Mouse (Mus musculus) hindbrain, embryonic 16.5 days (tissue): ENCODE results near the gene Fam198b. TPM values are rescaled to one million over a fixed set of nuclear protein-coding genes. Genes with fewer than 3 reads are reported as not detected.

Source experiments
- ATAC-seq: fragments of 200-750 bp; cut with Nextera tagmentation; 2 replicates; pipeline ENCODE4 v1.8.0; 2017; ENCODE audit warnings: moderate TSS enrichment, moderate library complexity
- H3K27ac ChIP-seq: fragments of 300-500 bp; sonication (generic); 2 replicates; pipeline ENCODE4 v1.5.1; 2014; ENCODE audit warnings: low read depth, mild to moderate bottlenecking, control low read depth, low read length, moderate library complexity
- H3K27me3 ChIP-seq: fragments of 300-500 bp; sonication (generic); replicated peaks from 2 replicates; pipeline ENCODE4 v1.6.1; 2014; ENCODE audit warnings: low read length; ENCODE audit not compliant: control insufficient read depth, insufficient read depth
- H3K36me3 ChIP-seq: fragments of 300-500 bp; sonication (generic); 2 replicates; pipeline ENCODE4 v1.6.1; 2014; ENCODE audit warnings: mild to moderate bottlenecking, low read length, moderate library complexity, mixed read lengths; ENCODE audit not compliant: control insufficient read depth, insufficient read depth
- H3K4me1 ChIP-seq: fragments of 300-500 bp; sonication (generic); 2 replicates; pipeline ENCODE4 v1.6.1; 2014; ENCODE audit warnings: low read depth, low read length; ENCODE audit not compliant: control insufficient read depth, insufficient read depth
- H3K4me2 ChIP-seq: fragments of 300-500 bp; sonication (generic); 2 replicates; pipeline ENCODE4 v1.6.1; 2014; ENCODE audit warnings: mild to moderate bottlenecking, low read length, control low read depth, moderate library complexity
- H3K4me3 ChIP-seq: fragments of 300-500 bp; sonication (generic); 2 replicates; pipeline ENCODE4 v1.5.1; 2014; ENCODE audit warnings: mild to moderate bottlenecking, low read length, control low read depth, moderate library complexity
- H3K9ac ChIP-seq: fragments of 300-500 bp; sonication (generic); 2 replicates; pipeline ENCODE4 v1.6.1; 2014; ENCODE audit warnings: low read depth, mild to moderate bottlenecking, control low read depth, low read length, moderate library complexity
- H3K9me3 ChIP-seq: fragments of 300-500 bp; sonication (generic); 2 replicates; pipeline ENCODE4 v1.6.1; 2014; ENCODE audit warnings: mild to moderate bottlenecking, low read length, moderate library complexity; ENCODE audit not compliant: control insufficient read depth
- WGBS: fragments of 180-500 bp; shearing (Covaris S2); extraction: QIAGEN DNeasy Blood & Tissue Kit; methylation state at CpG from one replicate; pipeline ENCODE4 v1.1.7; 2014; 5-methylcytosine and 5-hydroxymethylcytosine counted together
- polyA plus RNA-seq: library from polyadenylated mRNA; unstranded; fragments of >200 nt; fragmentation: Nextera tagmentation; extraction: Ambion mirVana; gene quantifications from 2 replicates; pipeline ENCODE4 v1.2.1, GENCODE M21; 2015

Gene Fam198b
- polyA plus RNA-seq, 1 experiment from 2014 or later, result 2.7 TPM

- H3K36me3 ChIP-seq, result no peaks in the 10 kb centered on the region
- H3K27me3 ChIP-seq, result peaks cover 4% of the 10 kb centered on the region; the same call in 1 of the 2 replicates
- H3K9ac ChIP-seq, result no peak overlapping the region
- ATAC-seq, result peak; percentile 75
- peak overlapping the region; percentile 20; the same call in 1 of the 2 replicates for H3K4me2 ChIP-seq
- 48% methylated on average over 8 of the region's 8 CpGs for WGBS
- no peak overlapping the region for H3K27ac ChIP-seq
- no peaks in the 10 kb centered on the region; the same call in 1 of the 2 replicates for H3K4me1 ChIP-seq
- H3K9me3 ChIP-seq, result no peaks in the 10 kb centered on the region
- H3K4me3 ChIP-seq, result no peak overlapping the region
Observed at GRCm38 (mm10) chr3:79887161-79887855, 3.0 kb downstream of the Fam198b start.

DNA sequence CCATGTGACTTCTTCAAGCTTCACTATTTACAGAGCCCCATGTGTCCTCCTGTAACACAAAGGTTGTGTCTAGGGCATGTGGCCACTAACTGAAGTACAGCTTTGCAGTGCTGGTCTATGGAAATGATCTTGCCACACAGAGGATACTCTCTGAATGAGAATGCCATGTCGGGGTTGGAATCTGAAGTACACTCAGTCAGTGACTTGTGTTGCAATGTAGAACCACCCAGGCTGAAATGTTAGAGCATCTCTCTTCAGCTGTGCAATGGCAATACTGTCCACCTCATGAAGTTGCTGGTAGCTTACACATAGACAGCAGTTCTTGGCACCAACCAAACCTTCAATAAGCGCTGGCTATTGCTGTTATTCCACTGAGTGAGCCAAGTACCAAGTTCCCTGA lies 3.6 kb downstream of the Fam198b start:
- Histone ChIP-seq H3K9ac (no peak overlapping the region), H3K4me2 (no peak overlapping the region), H3K4me1 (no peaks in the 10 kb centered on the region; the same call in 1 of the 2 replicates), H3K27ac (no peak overlapping the region), H3K27me3 (peaks cover 4% of the 10 kb centered on the region; the same call in 1 of the 2 replicates), H3K36me3 (no peaks in the 10 kb centered on the region), H3K4me3 (no peak overlapping the region), H3K9me3 (no peaks in the 10 kb centered on the region)
- ATAC-seq, result no peak
- 89% methylated on average over 2 of the region's 2 CpGs for WGBS

DNA sequence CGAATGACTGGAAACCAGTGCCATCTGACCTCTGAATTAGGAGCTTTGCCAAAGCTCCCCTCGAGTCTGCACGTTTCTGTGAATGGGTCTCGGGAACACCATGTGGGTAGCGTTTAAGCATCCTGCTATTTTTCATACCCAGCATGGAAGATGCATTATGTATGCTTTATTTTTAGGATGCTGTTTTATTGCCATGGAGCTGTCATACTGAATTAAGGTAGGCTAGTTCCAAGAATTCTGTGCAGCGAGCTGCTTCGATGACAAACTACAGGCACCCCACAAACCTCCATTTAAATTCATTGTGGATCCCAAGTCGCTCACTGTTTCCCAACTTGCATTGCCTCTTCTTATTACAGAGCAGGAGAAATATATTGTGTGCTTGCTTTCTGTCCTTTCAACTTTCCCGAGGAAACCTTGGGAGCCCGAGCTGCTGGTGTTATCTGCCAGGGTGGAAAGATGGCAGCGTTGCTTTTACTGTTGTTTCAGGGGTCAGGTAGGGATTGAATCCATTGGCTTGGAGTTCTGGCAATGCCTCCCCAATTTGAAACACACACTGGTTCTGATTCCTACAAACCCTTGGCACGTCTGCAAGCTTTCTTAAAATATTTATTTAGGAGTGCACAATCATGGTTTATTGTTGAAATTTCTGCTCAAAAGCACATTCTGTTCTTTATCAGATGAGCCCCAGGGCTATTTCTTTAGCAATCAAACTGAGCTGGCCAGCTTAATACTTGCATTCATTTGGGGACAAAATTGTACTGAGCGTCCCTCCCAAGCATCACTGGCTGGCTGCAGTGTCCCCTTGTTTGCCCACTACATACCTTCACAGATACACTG lies 13.4 kb downstream of the Fam198b start:
- Histone ChIP-seq H3K4me2 (no peak overlapping the region), H3K9me3 (no peaks in the 10 kb centered on the region), H3K9ac (no peak overlapping the region), H3K27me3 (no peaks in the 10 kb centered on the region), H3K27ac (no peak overlapping the region; the same call in 1 of the 2 replicates), H3K36me3 (no peaks in the 10 kb centered on the region), H3K4me3 (no peak overlapping the region), H3K4me1 (peaks cover 4% of the 10 kb centered on the region)
- 0 out of 2 replicates have a peak, but pooled peaks have one; percentile 50 for ATAC-seq
- WGBS, result 44% methylated on average over 13 of the region's 13 CpGs

DNA sequence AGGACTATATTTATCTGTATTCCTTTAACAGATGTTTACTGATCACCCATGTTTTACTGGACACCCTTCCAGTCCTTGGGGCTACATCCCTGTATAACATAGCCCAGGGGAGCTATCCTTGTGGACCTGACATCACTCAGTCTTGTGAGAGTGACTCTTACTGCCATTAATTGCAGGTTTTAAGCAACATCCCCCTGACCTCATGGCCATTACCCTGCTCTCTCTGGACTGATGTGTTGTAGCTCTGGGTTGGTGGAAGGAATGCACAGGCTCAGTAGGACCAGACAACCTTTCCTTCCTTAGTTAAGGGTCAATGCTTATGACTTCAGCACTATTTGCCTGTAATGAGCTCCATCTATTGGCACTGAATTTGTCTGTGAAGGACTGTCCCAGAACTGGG lies 14.2 kb downstream of the Fam198b start:
- Histone ChIP-seq H3K4me3 (no peak overlapping the region), H3K27me3 (no peaks in the 10 kb centered on the region), H3K9ac (no peak overlapping the region), H3K4me1 (peaks cover 4% of the 10 kb centered on the region), H3K4me2 (no peak overlapping the region), H3K27ac (no peak overlapping the region), H3K9me3 (no peaks in the 10 kb centered on the region), H3K36me3 (no peaks in the 10 kb centered on the region)
- no peak for ATAC-seq

DNA sequence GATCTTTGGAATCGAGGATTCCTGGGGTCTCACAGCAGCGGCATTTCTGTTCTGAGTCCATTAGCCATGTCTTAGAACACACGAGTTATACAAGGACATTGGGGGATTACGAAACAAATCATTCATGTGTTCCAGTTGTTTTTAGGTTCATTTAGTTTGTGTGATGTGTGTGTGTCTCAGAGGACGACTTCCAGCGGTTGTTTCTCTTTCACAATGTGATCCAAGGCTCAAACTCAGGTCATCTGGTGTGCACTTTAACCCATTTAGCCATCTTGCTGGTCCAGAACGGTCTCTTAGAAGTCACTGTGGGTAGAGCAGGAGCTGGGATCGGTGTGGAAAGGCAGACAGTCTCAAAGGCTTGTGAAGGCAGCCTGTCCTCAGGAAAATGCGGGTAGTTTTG lies 15.6 kb downstream of the Fam198b start:
- Histone ChIP-seq H3K27ac (no peak overlapping the region), H3K4me3 (no peak overlapping the region), H3K4me2 (no peak overlapping the region), H3K27me3 (no peaks in the 10 kb centered on the region), H3K9me3 (no peaks in the 10 kb centered on the region), H3K36me3 (no peaks in the 10 kb centered on the region), H3K9ac (no peak overlapping the region), H3K4me1 (peaks cover 9% of the 10 kb centered on the region)
- 89% methylated on average over 9 of the region's 9 CpGs for WGBS
- ATAC-seq, result no peak

- H3K9me3 ChIP-seq, result no peaks in the 10 kb centered on the region
- peaks cover 9% of the 10 kb centered on the region for H3K4me1 ChIP-seq
- H3K27ac ChIP-seq, result no peak overlapping the region
- H3K36me3 ChIP-seq, result no peaks in the 10 kb centered on the region
- no peak overlapping the region for H3K4me2 ChIP-seq
- H3K9ac ChIP-seq, result no peak overlapping the region
- no peak for ATAC-seq
- no peak overlapping the region for H3K4me3 ChIP-seq
- no peaks in the 10 kb centered on the region for H3K27me3 ChIP-seq
- 90% methylated on average over 2 of the region's 2 CpGs for WGBS
Observed at GRCm38 (mm10) chr3:79900502-79900901, 16.2 kb downstream of the Fam198b start.

DNA sequence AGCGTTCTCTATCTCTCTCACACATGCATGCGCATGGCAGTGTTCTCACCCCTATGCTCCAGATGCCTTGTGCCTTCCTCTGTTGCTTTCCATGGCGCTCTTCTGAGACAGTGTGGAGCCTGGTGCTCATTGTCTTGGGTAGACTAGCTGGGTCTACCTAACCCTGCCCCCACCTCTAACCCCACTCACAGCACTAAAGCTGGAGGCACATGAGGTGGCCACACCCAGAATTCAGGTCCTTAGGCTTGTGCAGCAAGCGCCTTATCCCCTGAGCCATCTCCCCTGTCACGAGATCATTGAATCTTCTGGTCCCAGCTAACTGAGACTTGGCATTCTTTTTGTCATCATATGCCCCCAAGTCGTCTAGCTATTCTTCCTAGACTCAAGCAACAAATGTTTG lies 17.0 kb downstream of the Fam198b start:
- ATAC-seq, result no peak
- H3K27me3 ChIP-seq, result no peaks in the 10 kb centered on the region
- no peaks in the 10 kb centered on the region for H3K9me3 ChIP-seq
- H3K4me3 ChIP-seq, result no peak overlapping the region
- no peak overlapping the region for H3K9ac ChIP-seq
- no peak overlapping the region for H3K4me2 ChIP-seq
- H3K27ac ChIP-seq, result no peak overlapping the region
- 92% methylated on average over 6 of the region's 6 CpGs for WGBS
- no peaks in the 10 kb centered on the region for H3K36me3 ChIP-seq
- H3K4me1 ChIP-seq, result peaks cover 9% of the 10 kb centered on the region

- WGBS, result 95% methylated on average over 4 of the region's 4 CpGs
- ATAC-seq, result no peak
Observed at GRCm38 (mm10) chr3:79901734-79902133, 17.4 kb downstream of the Fam198b start.

GRCm38 (mm10) chr3:79903803-79904202 lies 19.5 kb downstream of the Fam198b start:
- H3K4me3 ChIP-seq, result no peak overlapping the region
- peak overlapping the region; percentile 39; the same call in 1 of the 2 replicates for H3K27ac ChIP-seq
- no peaks in the 10 kb centered on the region for H3K9me3 ChIP-seq
- no peak overlapping the region for H3K4me2 ChIP-seq
- H3K27me3 ChIP-seq, result no peaks in the 10 kb centered on the region
- H3K36me3 ChIP-seq, result no peaks in the 10 kb centered on the region
- WGBS, result 19% methylated on average over 6 of the region's 6 CpGs
- ATAC-seq, result peak; percentile 78
- H3K9ac ChIP-seq, result no peak overlapping the region
- H3K4me1 ChIP-seq, result peaks cover 5% of the 10 kb centered on the region; the same call in 1 of the 2 replicates

More at GRCm38 (mm10) chr3:79901734-79902133, 17.4 kb downstream of the Fam198b start:
- Histone ChIP-seq H3K4me3 (no peak overlapping the region), H3K4me2 (no peak overlapping the region), H3K9me3 (no peaks in the 10 kb centered on the region), H3K4me1 (peaks cover 9% of the 10 kb centered on the region), H3K36me3 (no peaks in the 10 kb centered on the region), H3K27ac (no peak overlapping the region), H3K9ac (no peak overlapping the region), H3K27me3 (no peaks in the 10 kb centered on the region)
